Mouse (Mus musculus): ENCODE results near the gene H2afy2.

Gene H2afy2

GRCm38 (mm10) chr10:61729181-61729580, 54.8 kb downstream of the H2afy2 start:
- no peak for DNase-seq (ENCODE audit: low read depth, low spot score)

- no peak for DNase-seq (ENCODE audit: low read depth, low spot score)
Measured at GRCm38 (mm10) chr10:61723271-61723670, 60.7 kb downstream of the H2afy2 start.

- DNase-seq (ENCODE audit: low read depth, low spot score) = peak; percentile 49
Measured at GRCm38 (mm10) chr10:61722215-61722614, 61.7 kb downstream of the H2afy2 start.

- DNase-seq (ENCODE audit: low read depth, low spot score) = no peak
Measured at GRCm38 (mm10) chr10:61720331-61720730, 63.6 kb downstream of the H2afy2 start.

GRCm38 (mm10) chr10:61717406-61718296, 66.3 kb downstream of the H2afy2 start:
- DNase-seq (ENCODE audit: low read depth, low spot score) = no peak

GRCm38 (mm10) chr10:61715996-61716864, 67.7 kb downstream of the H2afy2 start:
- DNase-seq (ENCODE audit: low read depth, low spot score) = peak; percentile 34

- no peak for DNase-seq (ENCODE audit: low read depth, low spot score)
Measured at GRCm38 (mm10) chr10:61715462-61715837, 68.5 kb downstream of the H2afy2 start.

GRCm38 (mm10) chr10:61714771-61715461, 69.0 kb downstream of the H2afy2 start, which contains the start of gene Aifm2:
Gene Aifm2, plus strand, starts transcription at chr10:61715263.
- DNase-seq (ENCODE audit: low read depth, low spot score) = peak; percentile 83

- DNase-seq (ENCODE audit: low read depth, low spot score) = no peak
Measured at GRCm38 (mm10) chr10:61714146-61714545, 69.8 kb downstream of the H2afy2 start.

GRCm38 (mm10) chr10:61713601-61714000, 70.3 kb downstream of the H2afy2 start:
- no peak for DNase-seq (ENCODE audit: low read depth, low spot score)

- no peak for DNase-seq (ENCODE audit: low read depth, low spot score)
Measured at GRCm38 (mm10) chr10:61706412-61707375, 77.3 kb downstream of the H2afy2 start.

GRCm38 (mm10) chr10:61704663-61705062, 79.3 kb downstream of the H2afy2 start:
- DNase-seq (ENCODE audit: low read depth, low spot score) = no peak

GRCm38 (mm10) chr10:61697028-61697427, 86.9 kb downstream of the H2afy2 start:
- DNase-seq (ENCODE audit: low read depth, low spot score) = no peak

- DNase-seq (ENCODE audit: low read depth, low spot score) = no peak
Measured at GRCm38 (mm10) chr10:61696560-61696823, 87.5 kb downstream of the H2afy2 start.

- no peak for DNase-seq (ENCODE audit: low read depth, low spot score)
Measured at GRCm38 (mm10) chr10:61695703-61696559, 88.0 kb downstream of the H2afy2 start.

GRCm38 (mm10) chr10:61694870-61695670, 88.9 kb downstream of the H2afy2 start, which contains the start of gene Tysnd1:
Gene Tysnd1, plus strand, starts transcription at chr10:61695514.
- DNase-seq (ENCODE audit: low read depth, low spot score) = peak; percentile 99

- DNase-seq (ENCODE audit: low read depth, low spot score) = no peak
Measured at GRCm38 (mm10) chr10:61693563-61693962, 90.4 kb downstream of the H2afy2 start.

GRCm38 (mm10) chr10:61689405-61689804, 94.5 kb downstream of the H2afy2 start:
- no peak for DNase-seq (ENCODE audit: low read depth, low spot score)

All from 3T3-L1 (cell line).